Mouse (Mus musculus): Measurements from ENCODE around the gene Snx29.

Snx29 gene

DNA sequence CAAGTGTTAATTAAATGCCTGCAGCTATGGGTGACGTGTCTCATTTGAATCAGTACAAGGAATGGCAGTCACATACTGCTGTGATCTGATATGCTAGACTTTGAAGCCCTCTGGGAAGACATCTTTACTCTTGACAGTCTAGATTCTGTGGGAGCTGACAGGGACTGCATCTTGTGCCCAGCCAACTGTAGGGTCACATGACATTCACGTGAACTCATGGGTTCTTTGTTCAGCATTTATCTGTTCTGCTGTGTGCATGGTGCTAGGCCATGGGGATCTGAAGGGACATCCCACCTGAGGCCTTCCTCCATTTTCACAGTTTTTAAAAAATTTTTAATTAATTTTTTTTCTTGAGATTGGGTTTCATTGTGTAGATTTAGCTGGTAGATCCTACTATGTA is 91.9 kb downstream of the Snx29 start:
- no peak for DNase-seq

DNA sequence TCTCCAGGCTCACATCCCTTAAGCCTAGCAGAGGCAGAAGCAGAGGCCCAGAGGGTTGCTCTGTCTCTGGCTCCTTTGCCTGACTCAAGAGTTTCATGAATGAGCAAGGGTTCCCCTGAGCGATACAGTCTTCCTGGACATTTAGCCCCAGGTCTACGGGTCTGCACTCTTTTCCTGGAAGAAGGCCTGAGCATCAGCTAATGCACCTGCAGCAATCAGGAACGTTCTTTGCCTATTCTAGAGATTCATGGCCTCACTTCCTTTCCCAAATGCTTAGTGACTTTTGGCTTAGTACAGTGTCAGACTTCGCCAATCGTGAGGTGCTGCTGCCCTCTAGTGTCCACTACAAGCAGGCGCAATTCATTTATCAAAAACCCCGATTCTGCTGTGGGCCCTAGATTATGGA is 95.5 kb downstream of the Snx29 start:
- peak; percentile 66 for DNase-seq

- peak; percentile 67 for DNase-seq
These were observed 97.8 kb downstream of the Snx29 start for GRCm38 (mm10) chr16:11420311-11421080.

DNA sequence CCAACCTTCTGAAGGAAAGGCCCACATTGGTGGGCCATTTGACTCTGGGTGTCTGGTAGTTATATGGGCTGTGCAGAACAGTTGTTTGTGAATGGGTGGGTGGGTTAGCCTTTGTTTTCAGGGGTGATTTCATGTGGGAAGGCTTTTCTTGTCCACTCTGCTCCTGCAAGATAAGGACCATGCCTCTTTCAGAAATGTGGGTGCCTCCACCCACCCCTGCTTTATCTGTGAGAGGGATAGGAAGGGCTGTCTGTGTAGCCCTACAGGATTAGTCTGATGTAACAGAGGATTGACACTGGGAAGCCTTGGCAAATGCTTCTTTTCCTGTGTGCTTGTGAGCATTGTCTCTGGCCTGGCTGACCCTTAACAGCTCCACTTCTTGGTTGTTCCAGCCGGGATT is 99.5 kb downstream of the Snx29 start:
- no peak for DNase-seq

- DNase-seq, result no peak
These were observed 100.3 kb downstream of the Snx29 start for GRCm38 (mm10) chr16:11422889-11423610.

GRCm38 (mm10) chr16:11423611-11424297 is 101.0 kb downstream of the Snx29 start:
- peak; percentile 48 for DNase-seq

DNA sequence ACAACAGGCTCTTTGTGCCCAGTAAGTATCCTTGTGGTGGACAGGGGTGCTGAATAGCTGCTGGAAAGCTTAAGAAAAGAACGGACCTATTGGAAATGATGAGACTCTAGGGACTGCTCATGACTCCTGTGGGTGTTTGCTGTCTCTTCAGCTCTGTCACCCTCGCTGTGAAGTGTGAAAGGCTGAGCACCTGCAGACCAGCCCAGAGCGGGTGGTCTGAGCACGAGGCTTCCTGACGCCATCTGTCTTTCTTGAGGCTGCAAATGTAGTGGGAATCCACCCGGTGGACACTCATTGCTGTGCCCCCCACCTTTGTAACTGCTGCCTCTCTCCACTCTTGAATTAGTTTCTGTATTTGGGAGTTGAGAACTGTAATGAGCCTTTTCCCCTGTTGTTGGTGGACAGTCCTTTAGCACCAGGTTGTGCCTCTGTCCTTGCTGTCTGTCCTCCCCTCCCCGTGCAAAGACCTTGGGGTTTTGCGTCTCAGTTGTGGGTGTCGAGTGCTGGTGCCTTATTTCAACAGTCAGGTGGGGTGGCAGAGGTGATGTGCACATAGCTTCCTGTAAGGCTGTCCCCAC is 101.9 kb downstream of the Snx29 start:
- no peak for DNase-seq

- no peak for DNase-seq
These were observed 102.6 kb downstream of the Snx29 start for GRCm38 (mm10) chr16:11425279-11425678.

- no peak for DNase-seq
These were observed 104.3 kb downstream of the Snx29 start for GRCm38 (mm10) chr16:11426810-11427537.

GRCm38 (mm10) chr16:11429784-11430183 is 107.1 kb downstream of the Snx29 start:
- DNase-seq, result no peak

DNA sequence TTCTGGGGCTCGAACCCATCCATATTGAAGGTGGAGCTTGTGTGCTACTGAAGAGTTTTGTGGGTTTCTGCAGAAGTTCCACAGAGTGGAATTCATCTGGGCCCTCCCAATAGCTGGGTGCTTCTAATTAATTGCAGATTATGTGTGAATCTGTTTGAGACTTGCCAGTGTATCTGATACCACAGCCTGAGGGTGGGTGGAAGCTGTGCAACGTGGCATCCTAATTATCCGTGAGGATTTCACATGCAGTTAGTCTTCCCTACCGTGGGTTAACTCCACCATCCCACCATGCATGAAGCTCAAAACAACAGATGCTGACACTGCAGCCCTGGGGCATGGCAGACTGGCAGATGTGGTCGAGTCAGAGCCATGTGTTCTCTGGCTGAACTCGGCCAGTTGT is 107.8 kb downstream of the Snx29 start:
- DNase-seq, result no peak

GRCm38 (mm10) chr16:11433779-11434178 is 111.1 kb downstream of the Snx29 start:
- DNase-seq, result no peak

GRCm38 (mm10) chr16:11437641-11438040 is 114.9 kb downstream of the Snx29 start:
- no peak for DNase-seq

GRCm38 (mm10) chr16:11439417-11439816 is 116.7 kb downstream of the Snx29 start:
- no peak for DNase-seq

- DNase-seq, result no peak
These were observed 118.9 kb downstream of the Snx29 start for GRCm38 (mm10) chr16:11441616-11442015.

- DNase-seq, result no peak
These were observed 119.8 kb downstream of the Snx29 start for GRCm38 (mm10) chr16:11442534-11442933.

- DNase-seq, result no peak
These were observed 121.9 kb downstream of the Snx29 start for GRCm38 (mm10) chr16:11444626-11445025.

DNA sequence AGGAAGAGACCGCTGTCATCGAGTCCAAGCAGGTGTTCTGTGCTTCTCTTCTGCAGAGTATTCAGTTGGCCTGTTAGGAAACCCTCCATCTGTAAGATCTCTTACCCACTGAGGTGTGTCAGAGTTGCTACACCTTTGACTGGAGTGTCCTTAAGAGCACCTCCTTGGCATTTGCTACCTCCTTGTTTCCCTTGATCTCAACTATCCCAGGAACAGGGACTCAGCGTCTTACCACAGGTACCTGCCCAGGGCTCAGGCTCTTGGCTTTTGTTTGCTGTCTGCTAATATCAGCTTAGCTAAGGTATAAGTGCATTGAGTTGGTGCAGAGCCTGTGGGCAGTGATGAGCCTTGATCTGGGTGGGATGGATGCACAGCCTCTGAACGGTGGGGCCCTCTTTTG is 124.3 kb downstream of the Snx29 start:
- no peak for DNase-seq

GRCm38 (mm10) chr16:11447905-11448304 is 125.2 kb downstream of the Snx29 start:
- no peak for DNase-seq

- DNase-seq, result peak; percentile 30
These were observed 126.0 kb downstream of the Snx29 start for GRCm38 (mm10) chr16:11448696-11449095.

DNA sequence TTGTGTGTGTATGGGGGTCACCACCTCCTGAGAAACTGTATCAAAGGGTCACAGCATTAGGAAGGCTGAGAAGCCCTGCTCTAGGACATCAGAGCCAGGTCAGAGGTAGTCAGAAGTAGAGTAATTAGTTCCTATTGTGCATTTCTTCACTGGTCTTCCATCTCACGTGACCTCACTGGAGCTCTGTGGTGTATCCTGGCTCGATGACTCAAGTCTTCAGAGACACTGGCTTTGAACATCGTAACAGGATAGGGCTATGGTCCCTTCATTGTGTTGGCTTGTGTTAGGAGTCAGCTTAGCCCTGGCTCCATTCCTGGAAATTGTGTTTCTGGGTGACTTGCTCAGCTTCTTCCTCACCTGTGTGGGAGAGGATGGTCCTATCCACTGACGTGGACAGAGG is 126.6 kb downstream of the Snx29 start:
- DNase-seq, result no peak

- no peak for DNase-seq
These were observed 127.9 kb downstream of the Snx29 start for GRCm38 (mm10) chr16:11450626-11451025.

- no peak for DNase-seq
These were observed 132.2 kb downstream of the Snx29 start for GRCm38 (mm10) chr16:11454871-11455270.

All from thymus, postnatal 14 days (tissue).